Mouse (Mus musculus) limb, embryonic 12.5 days (tissue): ENCODE measurements around the gene Plekhm3. TPM values are rescaled to one million over a fixed set of nuclear protein-coding genes. Genes with fewer than 3 reads are reported as not detected.

ENCODE experiments used
- ATAC-seq: fragments of 200-750 bp; cut with Nextera tagmentation; 2 replicates; pipeline ENCODE4 v1.8.0; 2017; ENCODE audit warnings: low read depth, moderate TSS enrichment; ENCODE audit not compliant: insufficient number of reproducible peaks, insufficient read depth, low FRiP score, low TSS enrichment
- H3K27ac ChIP-seq: fragments of 300-500 bp; sonication (generic); 2 replicates; pipeline ENCODE4 v1.5.1; 2016; ENCODE audit warnings: mild to moderate bottlenecking, moderate library complexity
- H3K27me3 ChIP-seq: fragments of 300-500 bp; sonication (generic); 2 replicates; pipeline ENCODE4 v1.6.1; 2016; ENCODE audit warnings: mild to moderate bottlenecking, moderate library complexity
- H3K36me3 ChIP-seq: fragments of 300-500 bp; sonication (generic); 2 replicates; pipeline ENCODE4 v1.6.1; 2016; ENCODE audit warnings: mild to moderate bottlenecking, moderate library complexity
- H3K4me1 ChIP-seq: fragments of 300-500 bp; sonication (generic); replicated peaks from 2 replicates; pipeline ENCODE4 v1.6.1; 2016
- H3K4me2 ChIP-seq: fragments of 300-500 bp; sonication (generic); 2 replicates; pipeline ENCODE4 v1.6.1; 2016; ENCODE audit warnings: mild to moderate bottlenecking, moderate library complexity
- H3K4me3 ChIP-seq: fragments of 300-500 bp; sonication (generic); replicated peaks from 2 replicates; pipeline ENCODE4 v1.5.1; 2016; ENCODE audit warnings: mild to moderate bottlenecking
- H3K9ac ChIP-seq: fragments of 300-500 bp; sonication (generic); replicated peaks from 2 replicates; pipeline ENCODE4 v1.6.1; 2016; ENCODE audit warnings: mild to moderate bottlenecking, moderate library complexity
- H3K9me3 ChIP-seq: fragments of 300-500 bp; sonication (generic); 2 replicates; pipeline ENCODE4 v1.6.1; 2016; ENCODE audit warnings: mild to moderate bottlenecking, moderate library complexity
- WGBS: fragments of 180-500 bp; shearing (Covaris S2); methylation state at CpG from one replicate; pipeline ENCODE4 v1.1.7; 2016; 5-methylcytosine and 5-hydroxymethylcytosine counted together
- polyA plus RNA-seq: library from polyadenylated mRNA; unstranded; fragments of >200 nt; fragmentation: Nextera tagmentation; extraction: Ambion mirVana; gene quantifications from 2 replicates; pipeline ENCODE4 v1.2.1, GENCODE M21; 2016

The Plekhm3 gene
- polyA plus RNA-seq, 1 experiment from 2014 or later, result 13.8 TPM

DNA sequence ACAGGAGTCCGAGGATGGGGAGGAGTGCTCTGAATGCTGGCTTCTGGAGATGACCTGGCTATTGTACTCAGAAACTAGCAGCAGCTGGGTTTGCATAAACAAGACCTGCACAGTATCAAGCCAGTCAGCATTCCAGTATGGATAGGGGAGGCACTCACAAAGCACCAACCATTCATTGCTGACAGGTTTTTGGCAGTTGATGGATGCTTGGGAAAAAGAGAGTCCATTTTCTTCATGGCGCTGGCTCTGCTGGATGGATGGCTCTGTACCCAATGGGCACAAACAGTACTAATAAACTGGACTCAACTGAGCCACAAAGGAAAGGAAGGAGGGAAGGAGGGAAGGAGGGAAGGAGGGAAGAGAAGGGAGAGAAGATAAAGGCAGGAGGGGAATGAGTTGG lies 53.8 kb downstream of the Plekhm3 start:
- Histone ChIP-seq H3K4me1 (no peaks in the 10 kb centered on the region), H3K27me3 (no peaks in the 10 kb centered on the region), H3K27ac (no peak overlapping the region), H3K36me3 (no peaks in the 10 kb centered on the region), H3K9me3 (no peaks in the 10 kb centered on the region), H3K4me3 (no peak overlapping the region), H3K4me2 (no peak overlapping the region), H3K9ac (no peak overlapping the region)
- no peak for ATAC-seq
- 85% methylated on average over 2 of the region's 2 CpGs for WGBS

DNA sequence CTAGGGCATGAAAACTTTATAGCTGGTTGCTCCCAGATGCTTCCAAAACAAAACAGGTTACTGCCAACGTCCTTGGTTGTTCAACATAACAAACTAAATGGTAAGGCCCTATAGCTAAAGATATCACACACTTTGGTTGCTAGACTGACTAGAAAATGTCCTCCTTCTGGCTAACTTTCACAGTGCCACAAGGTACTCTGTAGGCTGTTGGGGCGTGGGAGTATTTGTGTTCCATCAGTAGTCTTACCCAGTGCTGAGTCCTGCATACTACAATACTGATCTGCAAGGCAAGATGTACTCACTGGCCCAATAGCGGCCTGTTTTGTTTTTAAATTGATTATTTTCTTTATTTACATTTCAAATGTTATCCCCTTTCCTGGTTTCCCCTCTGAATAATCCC lies 56.9 kb downstream of the Plekhm3 start:
- Histone ChIP-seq H3K27me3 (no peaks in the 10 kb centered on the region), H3K9me3 (no peaks in the 10 kb centered on the region), H3K4me1 (no peaks in the 10 kb centered on the region), H3K4me3 (no peak overlapping the region), H3K4me2 (no peak overlapping the region), H3K27ac (no peak overlapping the region), H3K9ac (no peak overlapping the region), H3K36me3 (no peaks in the 10 kb centered on the region)
- WGBS, result 89% methylated on average over 3 of the region's 3 CpGs
- no peak for ATAC-seq

DNA sequence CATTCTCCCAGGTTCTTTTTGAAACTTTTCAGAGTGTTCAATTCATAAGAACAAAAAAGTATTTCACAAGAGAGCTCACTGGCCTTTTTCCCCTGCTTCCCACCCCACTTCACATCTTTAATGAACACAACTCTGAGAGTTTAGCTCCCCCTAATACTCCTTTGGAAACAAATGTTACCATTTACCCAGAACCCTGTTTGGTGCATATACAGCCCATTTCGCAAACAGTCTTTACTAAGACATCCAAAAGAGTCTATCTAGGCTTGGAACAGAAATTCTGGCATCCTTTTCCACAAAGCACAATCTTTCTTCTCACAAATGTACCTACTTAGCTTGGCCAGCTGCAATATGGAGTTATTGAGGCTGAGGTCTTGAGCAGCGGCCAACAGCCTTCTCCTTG lies 59.1 kb downstream of the Plekhm3 start:
- no peak overlapping the region for H3K4me3 ChIP-seq
- no peak overlapping the region for H3K4me2 ChIP-seq
- no peaks in the 10 kb centered on the region for H3K36me3 ChIP-seq
- no peak for ATAC-seq
- no peaks in the 10 kb centered on the region for H3K27me3 ChIP-seq
- no peaks in the 10 kb centered on the region for H3K4me1 ChIP-seq
- 94% methylated on average over 2 of the region's 2 CpGs for WGBS
- H3K27ac ChIP-seq, result no peak overlapping the region
- no peaks in the 10 kb centered on the region for H3K9me3 ChIP-seq
- H3K9ac ChIP-seq, result no peak overlapping the region

DNA sequence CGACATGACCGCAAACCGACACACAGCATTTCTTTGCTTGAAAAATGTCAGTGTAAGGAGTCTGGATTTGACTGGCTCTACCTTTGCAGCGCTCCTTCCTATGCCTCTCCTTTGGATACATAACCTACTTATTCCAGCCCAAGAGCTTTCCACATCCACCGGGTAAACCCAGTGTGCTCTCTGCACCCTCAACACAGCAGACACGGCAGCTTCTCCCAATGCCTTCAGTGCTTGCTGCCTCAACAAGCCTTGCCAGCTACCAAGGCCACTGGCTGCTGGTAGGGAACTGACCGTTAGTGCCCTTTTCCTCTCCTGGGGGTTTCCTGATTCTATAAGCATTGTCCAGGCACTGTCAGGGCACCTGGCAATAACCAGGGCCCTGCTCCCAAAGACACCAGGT lies 62.8 kb downstream of the Plekhm3 start:
- H3K4me1 ChIP-seq, result no peaks in the 10 kb centered on the region
- ATAC-seq, result no peak
- WGBS, result 91% methylated on average over 7 of the region's 7 CpGs

DNA sequence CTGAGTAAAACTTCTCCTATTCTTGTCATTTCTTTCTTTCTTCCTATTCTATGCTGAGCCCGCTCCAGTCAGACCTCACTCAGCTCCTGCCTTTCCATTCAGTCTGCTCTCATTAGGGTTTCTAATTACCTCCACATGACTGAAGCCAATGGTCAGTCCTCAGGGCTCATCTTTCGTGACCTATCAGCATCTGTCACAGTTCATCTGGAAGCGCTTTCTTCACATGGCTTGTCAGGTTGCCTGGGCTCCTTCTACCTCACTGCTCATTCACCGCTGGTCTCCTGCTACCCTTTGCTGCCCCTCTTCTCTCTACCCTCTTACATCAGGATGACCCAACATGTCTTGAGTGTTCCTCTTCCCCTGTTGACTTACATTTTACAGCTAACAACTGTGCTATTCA lies 65.3 kb downstream of the Plekhm3 start:
- Histone ChIP-seq H3K4me2 (no peak overlapping the region), H3K4me3 (no peak overlapping the region), H3K9me3 (no peaks in the 10 kb centered on the region), H3K9ac (no peak overlapping the region), H3K36me3 (no peaks in the 10 kb centered on the region; the same call in 1 of the 2 replicates), H3K27me3 (no peaks in the 10 kb centered on the region), H3K4me1 (no peaks in the 10 kb centered on the region), H3K27ac (no peak overlapping the region)
- 65% methylated on average over 4 of the region's 4 CpGs for WGBS
- ATAC-seq, result no peak

More for the DNA sequence above, 62.8 kb downstream of the Plekhm3 start:
- H3K27me3 ChIP-seq, result no peaks in the 10 kb centered on the region
- H3K4me2 ChIP-seq, result no peak overlapping the region
- H3K9me3 ChIP-seq, result no peaks in the 10 kb centered on the region
- H3K9ac ChIP-seq, result no peak overlapping the region
- no peak overlapping the region for H3K4me3 ChIP-seq
- H3K36me3 ChIP-seq, result no peaks in the 10 kb centered on the region; the same call in 1 of the 2 replicates
- no peak overlapping the region for H3K27ac ChIP-seq

DNA sequence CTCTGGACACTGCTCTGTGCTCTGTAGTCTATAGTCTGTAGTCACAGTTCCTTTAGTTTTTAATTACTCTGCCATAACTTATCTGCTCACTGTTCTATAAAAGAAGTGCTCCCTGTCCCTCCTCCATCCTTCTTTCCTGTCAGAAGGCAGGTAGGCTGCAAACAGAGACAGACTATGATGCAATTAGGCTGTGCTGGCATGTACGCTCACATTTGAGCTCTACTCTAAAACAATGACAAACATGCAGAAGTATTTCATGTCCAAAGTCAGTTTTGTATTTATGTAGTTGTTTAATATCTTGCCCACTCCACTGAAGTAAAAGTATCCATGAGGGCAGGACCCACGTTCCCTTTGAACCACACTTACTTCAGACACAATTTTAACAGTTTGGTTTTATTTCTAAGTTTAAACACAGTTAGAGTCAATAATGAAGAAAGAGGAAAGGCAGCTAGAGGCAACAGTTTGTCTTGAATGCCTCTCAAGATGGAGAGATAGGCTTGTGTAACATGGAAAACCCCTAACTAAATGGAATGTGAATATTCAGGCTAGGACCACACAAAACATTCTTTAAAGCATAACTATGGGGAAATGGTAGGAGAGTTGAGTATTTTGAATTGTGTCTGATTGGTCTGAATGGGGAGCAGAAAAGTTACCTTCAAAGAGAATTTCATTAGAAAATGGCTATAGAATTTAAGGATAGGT lies 69.0 kb downstream of the Plekhm3 start:
- no peak overlapping the region for H3K27ac ChIP-seq
- peaks cover 11% of the 10 kb centered on the region for H3K4me1 ChIP-seq
- H3K9ac ChIP-seq, result no peak overlapping the region
- H3K27me3 ChIP-seq, result no peaks in the 10 kb centered on the region; the same call in 1 of the 2 replicates
- H3K4me2 ChIP-seq, result no peak overlapping the region
- no peak for ATAC-seq
- no peaks in the 10 kb centered on the region; the same call in 1 of the 2 replicates for H3K36me3 ChIP-seq
- no peak overlapping the region for H3K4me3 ChIP-seq
- no peaks in the 10 kb centered on the region for H3K9me3 ChIP-seq
- 86% methylated on average over 2 of the region's 2 CpGs for WGBS

DNA sequence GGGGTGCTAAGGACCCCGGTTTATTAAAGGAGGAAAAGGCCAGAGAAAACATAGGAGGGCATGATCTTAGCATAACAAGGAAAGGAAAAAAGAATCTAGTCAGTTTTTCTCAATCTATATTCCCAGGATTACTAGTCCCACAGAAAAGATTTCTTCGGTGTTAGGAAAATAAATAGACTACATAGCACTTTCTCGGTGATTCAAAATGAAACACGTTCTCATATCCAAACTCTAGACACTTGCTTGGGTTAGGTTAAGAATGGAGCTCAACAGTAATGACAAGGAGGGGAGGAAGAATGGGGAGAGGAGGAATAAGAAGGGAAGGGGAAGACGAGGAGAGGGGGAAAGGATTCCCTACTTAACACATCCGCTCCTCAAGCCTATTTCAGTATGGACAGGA lies 69.9 kb downstream of the Plekhm3 start:
- ATAC-seq, result no peak
- 89% methylated on average over 6 of the region's 6 CpGs for WGBS
- Histone ChIP-seq H3K4me1 (peaks cover 11% of the 10 kb centered on the region), H3K36me3 (no peaks in the 10 kb centered on the region; the same call in 1 of the 2 replicates), H3K4me2 (no peak overlapping the region), H3K9me3 (no peaks in the 10 kb centered on the region), H3K4me3 (no peak overlapping the region), H3K27ac (no peak overlapping the region), H3K27me3 (no peaks in the 10 kb centered on the region; the same call in 1 of the 2 replicates), H3K9ac (no peak overlapping the region)

DNA sequence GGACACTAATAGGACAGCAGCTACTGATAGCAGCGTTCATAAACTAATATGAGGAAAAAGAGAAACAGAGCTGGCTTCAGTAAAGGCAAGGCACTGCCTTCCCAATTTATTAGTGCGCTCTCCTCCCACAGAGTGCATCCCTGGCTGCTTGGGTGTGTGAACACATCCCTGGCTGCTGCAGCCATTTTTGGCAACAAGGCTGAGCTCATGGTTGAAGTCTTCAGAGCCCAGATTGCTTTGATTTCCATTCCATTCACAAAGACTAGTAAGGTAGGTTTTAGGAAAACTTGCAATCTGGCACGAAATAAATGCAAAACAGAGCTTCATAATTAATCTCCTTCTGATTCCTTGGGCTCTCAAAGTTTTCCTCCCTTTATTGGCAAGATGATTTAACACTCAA lies 71.3 kb downstream of the Plekhm3 start:
- H3K4me2 ChIP-seq, result no peak overlapping the region
- peaks cover 5% of the 10 kb centered on the region for H3K27me3 ChIP-seq
- H3K9me3 ChIP-seq, result no peaks in the 10 kb centered on the region
- H3K9ac ChIP-seq, result no peak overlapping the region
- WGBS, result 61% methylated on average over 3 of the region's 3 CpGs
- no peaks in the 10 kb centered on the region for H3K36me3 ChIP-seq
- H3K4me1 ChIP-seq, result peaks cover 11% of the 10 kb centered on the region
- H3K27ac ChIP-seq, result no peak overlapping the region
- H3K4me3 ChIP-seq, result no peak overlapping the region
- ATAC-seq, result no peak

DNA sequence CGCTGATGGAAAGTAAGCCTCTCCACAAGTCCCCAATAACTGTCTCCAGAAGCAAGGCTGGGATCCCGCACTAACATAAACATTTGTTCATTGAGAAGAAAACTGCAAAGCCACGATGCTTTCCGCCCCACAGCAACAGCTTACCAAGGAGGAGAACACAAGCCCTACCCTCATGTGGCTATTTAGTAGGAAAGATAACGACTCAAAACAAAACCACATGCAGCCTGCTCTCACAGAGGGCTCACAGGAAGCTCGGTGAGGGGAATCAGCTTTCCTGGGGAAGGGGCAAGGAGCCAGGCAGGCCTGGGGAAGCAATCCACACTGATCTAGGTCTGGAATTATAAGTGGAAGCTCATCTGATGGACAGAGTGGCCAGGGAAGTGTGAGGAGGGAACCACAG lies 72.6 kb downstream of the Plekhm3 start:
- WGBS, result 35% methylated on average over 6 of the region's 6 CpGs
- no peaks in the 10 kb centered on the region for H3K9me3 ChIP-seq
- H3K4me3 ChIP-seq, result no peak overlapping the region
- ATAC-seq, result no peak
- H3K4me2 ChIP-seq, result no peak overlapping the region
- H3K36me3 ChIP-seq, result no peaks in the 10 kb centered on the region
- peaks cover 14% of the 10 kb centered on the region for H3K4me1 ChIP-seq
- no peak overlapping the region for H3K27ac ChIP-seq
- H3K9ac ChIP-seq, result no peak overlapping the region; the same call in 1 of the 2 replicates
- H3K27me3 ChIP-seq, result peaks cover 5% of the 10 kb centered on the region

DNA sequence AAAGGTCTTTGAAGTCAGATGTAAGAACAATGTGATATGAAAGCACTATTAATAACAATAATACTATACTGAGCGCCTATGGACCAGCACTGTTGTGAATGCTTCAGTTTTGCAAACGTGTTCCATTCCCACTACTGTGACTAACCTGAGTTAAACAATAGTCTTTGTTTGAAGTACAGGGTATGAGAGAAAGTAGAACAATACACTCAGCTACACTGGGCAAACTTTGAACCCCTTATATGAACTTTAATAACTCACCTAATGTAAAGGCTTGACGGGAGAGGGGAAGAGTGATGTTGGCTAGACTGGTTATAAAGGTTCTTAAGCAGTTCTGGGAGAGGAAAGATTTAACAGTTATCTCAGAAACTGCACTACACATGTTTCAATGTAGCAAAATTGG lies 76.0 kb downstream of the Plekhm3 start:
- peaks cover 22% of the 10 kb centered on the region for H3K4me1 ChIP-seq
- H3K4me3 ChIP-seq, result no peak overlapping the region
- ATAC-seq, result no peak
- peaks cover 5% of the 10 kb centered on the region for H3K27me3 ChIP-seq
- no peak overlapping the region for H3K9ac ChIP-seq
- no peaks in the 10 kb centered on the region for H3K9me3 ChIP-seq
- WGBS, result 87% methylated on average over 3 of the region's 3 CpGs
- H3K27ac ChIP-seq, result no peak overlapping the region
- H3K4me2 ChIP-seq, result no peak overlapping the region
- 0 out of 2 replicates have a peak, but pooled peaks cover 5% of the 10 kb centered on the region for H3K36me3 ChIP-seq

DNA sequence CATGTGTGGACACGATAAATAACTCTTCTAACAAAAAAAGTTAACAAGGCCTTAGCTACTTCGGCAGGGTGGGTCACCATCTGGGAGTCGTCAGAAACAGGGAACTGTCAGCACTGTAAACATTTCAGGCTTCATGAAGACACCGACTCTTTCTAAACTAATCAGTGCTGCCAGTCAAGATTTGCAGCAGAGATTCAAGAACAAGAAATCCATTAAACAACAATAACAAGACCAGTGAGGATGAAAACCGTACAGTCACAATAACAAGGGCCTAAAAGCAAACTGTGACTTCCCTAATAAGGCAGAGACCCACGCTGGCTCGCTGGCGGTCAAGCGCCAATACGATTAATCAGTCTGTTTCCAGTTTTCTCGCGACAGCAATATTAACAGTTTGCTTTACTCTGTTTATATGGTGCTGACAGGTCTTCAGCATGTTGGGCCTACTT lies 77.8 kb downstream of the Plekhm3 start:
- Histone ChIP-seq H3K27me3 (peaks cover 5% of the 10 kb centered on the region), H3K4me2 (no peak overlapping the region), H3K36me3 (0 out of 2 replicates have a peak, but pooled peaks cover 5% of the 10 kb centered on the region), H3K9ac (no peak overlapping the region), H3K27ac (no peak overlapping the region), H3K4me1 (peaks cover 16% of the 10 kb centered on the region), H3K9me3 (no peaks in the 10 kb centered on the region), H3K4me3 (no peak overlapping the region)
- WGBS, result 19% methylated on average over 12 of the region's 12 CpGs
- ATAC-seq, result no peak

DNA sequence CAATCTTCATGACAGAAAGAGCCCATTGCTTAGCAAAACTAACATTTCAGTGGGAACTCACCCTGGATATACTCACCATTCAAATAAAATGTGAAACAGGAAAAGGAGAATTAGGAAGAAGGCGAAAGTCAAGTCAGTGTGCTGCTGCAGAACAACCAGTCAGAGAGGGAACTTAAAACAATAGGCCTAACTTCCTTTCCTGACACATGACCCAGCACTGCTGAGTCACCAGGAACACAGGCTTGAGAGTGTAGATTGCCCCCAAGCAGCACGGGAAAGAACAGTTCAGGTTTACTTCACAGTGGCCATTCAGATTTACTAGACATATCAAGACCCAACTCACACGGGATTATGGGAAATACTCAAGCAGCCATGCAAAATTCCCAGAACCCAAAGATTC lies 80.3 kb downstream of the Plekhm3 start:
- WGBS, result 74% methylated on average over 3 of the region's 3 CpGs
- Histone ChIP-seq H3K4me1 (peaks cover 14% of the 10 kb centered on the region), H3K27me3 (peaks cover 3% of the 10 kb centered on the region; the same call in 1 of the 2 replicates), H3K36me3 (0 out of 2 replicates have a peak, but pooled peaks cover 5% of the 10 kb centered on the region), H3K4me3 (no peak overlapping the region), H3K9ac (no peak overlapping the region), H3K9me3 (no peaks in the 10 kb centered on the region), H3K4me2 (no peak overlapping the region), H3K27ac (no peak overlapping the region)
- no peak for ATAC-seq
